Mouse (Mus musculus) T-helper 17 cell (primary cell): ENCODE data around the gene Ccdc103.

Experiments
- in situ Hi-C, 2 experiments: fragments of 300-600 bp; cut with MboI, MseI; formaldehyde crosslinking; loops; 1 replicate in 1 of 2; 2 replicates in 1 of 2; pipeline ENCODE4 v1.15.1; 2025; ENCODE audit warnings: high pct_unique_total_duplicates in 2 of 2

The Ccdc103 gene

GRCm38 (mm10) chr11:102880585-102881313, at the start of gene Ccdc103, which contains the start of gene Eftud2:
Gene Ccdc103 (plus strand): TSS chr11:102881204.
Gene Eftud2 (minus strand): TSS chr11:102880985.
- in situ Hi-C loops = loop anchor here in 1 of 2 experiments (10.0 kb wide), 1 partner anchor 1226 kb away; no protein-coding TSS in a partner anchor

DNA sequence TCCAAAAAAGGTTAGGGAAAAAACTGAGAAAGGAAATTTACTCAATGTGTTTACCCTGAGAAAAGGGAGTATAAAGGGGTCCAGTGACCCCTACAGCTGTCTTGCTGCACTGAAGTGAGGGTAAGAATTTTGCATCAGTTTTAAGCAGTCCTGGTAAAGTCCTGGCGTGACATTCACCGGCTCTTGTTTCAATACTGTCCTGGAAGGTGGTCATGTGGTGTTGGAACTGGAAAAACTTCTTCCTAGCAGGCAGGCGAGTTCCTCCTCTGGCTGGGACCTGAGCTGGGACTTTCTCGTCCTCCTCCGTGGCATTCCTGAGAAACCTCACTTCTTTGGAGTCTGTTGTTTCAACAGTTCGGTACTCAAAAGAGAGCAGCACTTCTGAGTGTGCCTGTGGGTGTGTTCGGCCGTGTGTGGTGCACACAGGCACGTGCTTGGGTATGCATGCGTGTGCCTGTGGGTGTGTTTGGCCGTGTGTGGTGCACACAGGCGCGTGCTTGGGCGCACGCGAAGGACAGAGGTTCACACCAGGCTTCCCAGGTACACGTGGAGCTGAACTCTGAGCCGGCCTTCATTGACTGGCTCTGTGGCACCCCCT, 48.2 kb upstream of the Ccdc103 start:
- in situ Hi-C loops = no loop called here

- in situ Hi-C loops = no loop called here
These were observed 46.8 kb upstream of the Ccdc103 start for GRCm38 (mm10) chr11:102834219-102834618.

- in situ Hi-C loops = loop anchor here in 1 of 2 experiments (5.0 kb wide), 1 partner anchor 53 kb away; no protein-coding TSS in a partner anchor
These were observed 45.5 kb upstream of the Ccdc103 start, which contains the start of gene Higd1b for GRCm38 (mm10) chr11:102835549-102835948. Gene Higd1b (plus strand): TSS chr11:102835849.

DNA sequence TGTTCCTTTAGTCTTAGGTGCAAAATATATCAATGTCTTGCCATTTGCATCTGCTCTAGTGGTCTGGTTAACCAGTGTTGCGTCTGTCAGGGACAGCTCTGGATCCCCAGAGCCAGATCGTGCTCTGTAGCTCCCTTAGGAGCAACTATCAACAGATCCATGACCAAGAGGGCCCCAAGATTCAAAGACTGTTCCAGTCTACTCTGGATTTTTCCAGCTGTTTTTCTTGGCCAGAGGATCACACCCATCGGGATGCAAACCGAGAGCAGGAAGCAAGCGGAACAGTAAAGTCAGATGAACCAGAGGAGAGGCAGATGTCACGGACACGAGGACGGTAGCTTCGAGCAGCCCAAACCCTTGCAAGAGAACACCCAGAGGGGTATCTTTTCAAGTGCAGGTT, 44.9 kb upstream of the Ccdc103 start:
- in situ Hi-C loops = loop anchor here in 1 of 2 experiments (5.0 kb wide), 1 partner anchor 54 kb away; no protein-coding TSS in a partner anchor

GRCm38 (mm10) chr11:102837385-102837784, 43.6 kb upstream of the Ccdc103 start:
- in situ Hi-C loops = loop anchor here in 1 of 2 experiments (5.0 kb wide), 1 partner anchor 55 kb away; no protein-coding TSS in a partner anchor

DNA sequence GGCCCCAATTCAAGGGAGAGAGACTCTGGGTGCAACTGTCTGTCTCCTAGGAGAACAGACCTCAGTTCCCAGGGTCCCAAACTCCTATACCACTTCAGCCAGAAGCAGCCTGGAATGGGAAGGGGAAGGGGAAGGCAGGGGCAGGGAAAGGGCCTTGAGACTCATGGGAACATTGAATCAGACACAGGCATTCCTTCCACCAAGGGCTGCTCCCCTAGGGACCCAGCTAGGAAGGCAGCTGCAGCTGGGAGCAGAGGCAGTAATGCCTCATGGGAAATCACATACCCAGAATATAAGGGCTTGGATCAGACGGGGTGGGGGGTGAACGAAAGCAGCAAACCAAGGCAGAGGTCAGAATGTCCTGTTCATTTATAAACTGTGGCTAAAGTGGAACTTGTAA, 42.9 kb upstream of the Ccdc103 start:
- in situ Hi-C loops = loop anchor here in 1 of 2 experiments (5.0 kb wide), 1 partner anchor 56 kb away; no protein-coding TSS in a partner anchor

- in situ Hi-C loops = loop anchor here in 1 of 2 experiments (5.0 kb wide), 1 partner anchor 56 kb away; no protein-coding TSS in a partner anchor
These were observed 42.3 kb upstream of the Ccdc103 start for GRCm38 (mm10) chr11:102838616-102839150.

GRCm38 (mm10) chr11:102845926-102846325, 35.1 kb upstream of the Ccdc103 start:
- in situ Hi-C loops = no loop called here

DNA sequence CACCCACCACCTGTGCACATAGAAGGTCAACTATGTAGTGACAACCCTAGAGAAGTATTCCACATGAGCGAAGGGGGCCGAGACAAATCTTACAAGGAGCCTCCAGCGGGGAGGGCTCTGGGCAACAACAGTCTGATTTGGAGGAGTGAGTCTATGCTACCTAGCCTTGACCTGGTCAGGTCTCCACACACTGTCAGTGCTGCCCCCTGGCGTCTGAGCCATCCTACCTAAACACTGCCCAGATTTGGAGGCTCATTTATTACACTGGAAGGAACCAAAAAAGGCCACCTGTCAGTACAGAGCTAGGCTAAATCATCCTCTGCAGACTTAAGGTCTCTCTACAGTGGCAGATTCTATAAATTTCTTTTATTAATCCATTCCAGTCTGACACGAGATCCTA, 29.1 kb upstream of the Ccdc103 start:
- in situ Hi-C loops = loop anchor here in 1 of 2 experiments (5.0 kb wide), 1 partner anchor 75 kb away; no protein-coding TSS in a partner anchor

GRCm38 (mm10) chr11:102853760-102854159, 27.2 kb upstream of the Ccdc103 start:
- in situ Hi-C loops = loop anchor here in 1 of 2 experiments (5.0 kb wide), 1 partner anchor 76 kb away; no protein-coding TSS in a partner anchor

GRCm38 (mm10) chr11:102855941-102856340, 25.1 kb upstream of the Ccdc103 start:
- in situ Hi-C loops = no loop called here

- in situ Hi-C loops = no loop called here
These were observed 22.1 kb upstream of the Ccdc103 start for GRCm38 (mm10) chr11:102858951-102859350.

GRCm38 (mm10) chr11:102859933-102860332, 21.1 kb upstream of the Ccdc103 start:
- in situ Hi-C loops = no loop called here

DNA sequence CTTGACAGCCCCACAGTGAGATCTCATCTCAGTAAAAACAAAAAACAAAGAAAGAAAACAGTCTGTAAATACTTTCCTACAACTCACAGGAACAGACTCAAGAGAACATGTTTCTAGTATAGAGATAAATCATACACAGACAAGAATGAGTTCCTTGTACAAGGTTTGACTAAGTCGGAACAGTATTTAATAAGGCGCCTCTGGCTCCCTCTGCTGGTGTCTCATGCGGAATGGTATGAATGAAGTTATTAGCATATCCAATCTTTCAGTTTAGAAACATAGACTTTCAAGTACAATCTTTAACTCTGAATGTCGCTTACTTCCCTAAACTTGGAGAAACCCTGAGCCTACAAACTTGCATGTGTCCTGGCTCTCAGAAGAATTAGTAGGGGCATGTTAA, 16.7 kb upstream of the Ccdc103 start:
- in situ Hi-C loops = no loop called here

DNA sequence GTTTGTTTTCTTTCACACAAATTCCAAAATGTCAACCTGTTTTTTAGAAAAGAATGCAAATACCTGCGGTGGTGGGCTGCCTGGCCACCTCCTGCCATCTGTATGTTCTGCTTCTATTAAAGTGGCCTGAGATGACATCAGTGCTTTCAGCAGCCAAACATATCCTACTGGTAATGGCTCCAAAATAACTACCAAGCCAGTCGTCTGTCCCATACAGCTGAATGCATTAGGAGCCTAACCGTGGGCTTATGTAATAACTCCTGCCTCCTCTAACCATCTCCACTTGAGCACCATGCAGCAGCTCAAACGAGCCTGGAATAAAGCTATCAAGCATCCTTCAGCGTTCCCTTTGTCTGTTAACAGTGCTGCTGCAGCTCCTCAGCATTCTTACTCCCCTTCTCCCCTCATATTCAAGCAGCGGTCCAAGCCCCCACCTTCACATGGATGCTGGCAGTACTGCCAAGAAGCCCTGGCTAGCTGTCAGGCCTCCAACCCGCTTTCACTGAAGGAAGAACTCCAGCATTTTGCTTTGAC, 6.1 kb upstream of the Ccdc103 start:
- in situ Hi-C loops = no loop called here

DNA sequence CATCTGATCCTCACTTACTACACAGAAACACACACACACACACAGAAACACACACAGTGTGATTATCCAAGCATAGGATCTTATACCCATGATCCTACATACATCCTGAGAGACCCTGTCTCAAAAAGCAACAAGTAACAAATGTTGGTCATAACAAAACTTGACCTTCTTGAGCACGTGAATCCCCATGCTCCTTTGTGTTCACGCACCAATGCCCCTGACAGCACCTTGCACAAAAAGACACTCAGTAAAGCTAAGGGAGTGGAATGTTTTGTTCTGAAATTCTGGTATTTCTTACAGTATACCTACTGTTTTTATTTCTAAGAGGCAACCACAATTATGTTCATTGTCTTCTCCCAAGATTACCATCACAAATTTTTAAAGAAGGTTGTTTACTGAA, 1.4 kb upstream of the Ccdc103 start:
- in situ Hi-C loops = no loop called here

GRCm38 (mm10) chr11:102881314-102882198, 552 bp downstream of the Ccdc103 start:
- in situ Hi-C loops = loop anchor here in 1 of 2 experiments (10.0 kb wide), 1 partner anchor 1227 kb away; no protein-coding TSS in a partner anchor

DNA sequence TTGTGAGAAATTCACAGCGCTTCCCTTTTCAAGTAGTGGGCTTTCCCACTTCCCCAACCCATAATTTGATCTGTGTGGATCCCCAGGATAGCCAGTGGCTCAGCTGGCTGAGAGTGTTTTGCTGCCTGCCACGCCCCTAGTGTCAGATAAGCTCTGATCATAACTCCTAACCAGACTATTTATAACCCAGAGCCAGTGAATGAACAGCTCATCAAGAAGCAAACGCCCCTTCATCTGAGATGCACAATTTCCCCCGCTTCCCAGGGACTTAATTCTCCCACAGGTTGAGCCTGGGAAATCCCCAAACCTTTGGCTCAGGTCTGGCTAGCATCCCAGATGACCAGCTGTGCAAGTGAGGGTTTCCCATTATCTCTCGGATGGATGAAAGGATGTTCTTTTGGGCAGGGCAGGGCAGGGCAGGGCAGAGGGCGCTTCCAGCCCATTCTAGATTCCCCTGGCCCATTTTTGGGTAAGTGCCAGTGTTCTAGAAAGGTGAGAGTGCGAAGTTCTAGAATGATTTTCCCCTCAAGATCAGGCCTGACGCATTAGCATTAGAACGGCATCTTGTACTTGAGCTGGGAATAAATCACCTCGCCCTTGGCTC, 3.7 kb downstream of the Ccdc103 start, which contains the start of gene Fam187a:
Gene Fam187a, plus strand, starts transcription at position 554 of the 604 bp plus-strand sequence.
- in situ Hi-C loops = loop anchor here in 1 of 2 experiments (10.0 kb wide), 1 partner anchor 1230 kb away; no protein-coding TSS in a partner anchor

- in situ Hi-C loops = loop anchor here in 1 of 2 experiments (10.0 kb wide), 1 partner anchor 1233 kb away; no protein-coding TSS in a partner anchor
These were observed 6.4 kb downstream of the Ccdc103 start for GRCm38 (mm10) chr11:102887433-102887832.
